Mouse (Mus musculus) lung, postnatal 0 days (tissue): ENCODE measurements around the gene Thap4.

Experiments
- CTCF ChIP-seq: IDR thresholded peaks from 2 replicates; pipeline ENCODE4 v1.5.1; 2016; ENCODE audit warnings: antibody characterized with exemption, mild to moderate bottlenecking
- EP300 ChIP-seq: IDR thresholded peaks from 2 replicates; pipeline ENCODE4 v1.6.1; 2016; ENCODE audit warnings: antibody characterized with exemption, mild to moderate bottlenecking, control low read depth

GRCm38 (mm10) chr1:93800670-93801503, 46.2 kb upstream of the Thap4 start:
- TF ChIP-seq CTCF = no peak
- no peak for TF ChIP-seq EP300
